Mouse (Mus musculus) CH12.LX (cell line): ENCODE measurements at regions not wholly inside any gene's neighbourhood (a gene's known extent, or its start where the extent isn't known, plus 50 kb on each side); places are given as distances from the start of the nearest gene placed in this dataset.

Experiments used
- DNase-seq: peaks from one replicate; pipeline ENCODE4 v3.0.0-alpha.2; 2013; ENCODE audit errors: extremely low read depth
- H3K27ac ChIP-seq: 2 replicates; pipeline ENCODE4 v1.5.1; 2012; ENCODE audit warnings: low read depth, mild to moderate bottlenecking, control low read depth, moderate library complexity; ENCODE audit not compliant: insufficient read depth
- H3K27me3 ChIP-seq: replicated peaks from 2 replicates; pipeline ENCODE3; 2012; ENCODE audit warnings: inconsistent platforms
- H3K36me3 ChIP-seq, 2 experiments: replicated peaks in 1 of 2; 2 replicates each; pipeline versions ENCODE3 to v1.6.1; 2012; ENCODE audit warnings: inconsistent platforms in 1 of 2, low read length in 1 of 2, mild to moderate bottlenecking in 1 of 2, mixed read lengths in 1 of 2, moderate library complexity in 1 of 2; ENCODE audit not compliant: control insufficient read depth in 1 of 2, insufficient read depth in 1 of 2
- H3K4me1 ChIP-seq, 2 experiments: 2 replicates each; pipeline ENCODE4 v1.6.1; 2012; ENCODE audit warnings: inconsistent platforms in 1 of 2, moderate library complexity in 1 of 2; ENCODE audit not compliant: insufficient read depth in 2 of 2, control insufficient read depth in 1 of 2
- H3K4me2 ChIP-seq: 2 replicates; pipeline ENCODE4 v1.6.1; 2012; ENCODE audit warnings: low read depth, mild to moderate bottlenecking, control low read depth; ENCODE audit not compliant: poor library complexity, insufficient read depth, severe bottlenecking
- H3K4me3 ChIP-seq, 3 experiments: fragments of 150-350 bp in 1 of 3; sonication (generic) in 1 of 3; replicated peaks in 1 of 3; 2 replicates each; pipeline versions ENCODE3 to v1.5.1; 2011 to 2012; ENCODE audit warnings: low read depth in 2 of 3, low read length in 2 of 3, mild to moderate bottlenecking in 2 of 3, moderate library complexity in 2 of 3, control low read depth in 1 of 3, improper control_type of control experiment in 1 of 3, inconsistent platforms in 1 of 3, mixed read lengths in 1 of 3; ENCODE audit not compliant: poor library complexity in 1 of 3
- H3K79me2 ChIP-seq: replicated peaks from 2 replicates; pipeline ENCODE4 v1.6.1; 2012; ENCODE audit warnings: mild to moderate bottlenecking, moderate library complexity; ENCODE audit not compliant: control insufficient read depth, poor library complexity, insufficient read depth, severe bottlenecking; ENCODE audit errors: extremely low read depth
- H3K9ac ChIP-seq: 2 replicates; pipeline ENCODE4 v1.6.1; 2012; ENCODE audit warnings: low read depth, mild to moderate bottlenecking, control low read depth, moderate library complexity; ENCODE audit not compliant: insufficient read depth
- H3K9me3 ChIP-seq: replicated peaks from 2 replicates; pipeline ENCODE3; 2012; ENCODE audit warnings: low read length, inconsistent platforms, mixed read lengths
- CHD2 ChIP-seq: IDR thresholded peaks from 2 replicates; pipeline ENCODE4 v1.6.1; 2011; ENCODE audit warnings: low read length, improper control_type of control experiment
- ELF1 ChIP-seq: IDR thresholded peaks from 2 replicates; pipeline ENCODE4 v1.6.1; 2014; ENCODE audit warnings: low read depth, mild to moderate bottlenecking, inconsistent platforms, low read length, improper control_type of control experiment
- EP300 ChIP-seq: IDR thresholded peaks from 2 replicates; pipeline ENCODE4 v1.6.1; 2011; ENCODE audit warnings: low read length, improper control_type of control experiment
- ETS1 ChIP-seq: conservative IDR thresholded peaks from 2 replicates; pipeline ENCODE4 v1.6.1; 2012; ENCODE audit warnings: low read depth, mild to moderate bottlenecking, inconsistent platforms, low read length, improper control_type of control experiment, moderate library complexity
- GABPA ChIP-seq: IDR thresholded peaks from 2 replicates; pipeline ENCODE4 v1.6.1; 2012; ENCODE audit warnings: low read depth, low read length, improper control_type of control experiment, inconsistent platforms; ENCODE audit not compliant: insufficient replicate concordance
- JUN ChIP-seq: IDR thresholded peaks from 2 replicates; pipeline ENCODE4 v1.6.1; 2011; ENCODE audit warnings: low read depth, mild to moderate bottlenecking, low read length, improper control_type of control experiment, moderate library complexity; ENCODE audit not compliant: insufficient read depth
- MAX ChIP-seq: IDR thresholded peaks from 2 replicates; pipeline ENCODE4 v1.6.1; 2011; ENCODE audit warnings: low read length, improper control_type of control experiment
- MXI1 ChIP-seq: IDR thresholded peaks from 2 replicates; pipeline ENCODE4 v1.6.1; 2011; ENCODE audit warnings: mild to moderate bottlenecking, low read depth, low read length, improper control_type of control experiment
- MYC ChIP-seq: IDR thresholded peaks from 2 replicates; pipeline ENCODE4 v1.6.1; 2011; ENCODE audit warnings: low read depth, mild to moderate bottlenecking, improper control_type of control experiment, low read length
- NRF1 ChIP-seq: IDR thresholded peaks from 2 replicates; pipeline ENCODE4 v1.6.1; 2014; ENCODE audit warnings: low read depth, mild to moderate bottlenecking, inconsistent platforms, low read length, improper control_type of control experiment, moderate library complexity
- POLR2AphosphoS2 ChIP-seq: IDR thresholded peaks from 2 replicates; pipeline ENCODE4 v1.6.1; 2011; ENCODE audit warnings: low read depth, low read length, improper control_type of control experiment
- SIN3A ChIP-seq: IDR thresholded peaks from 2 replicates; pipeline ENCODE4 v1.6.1; 2012; ENCODE audit warnings: low read length, improper control_type of control experiment, inconsistent platforms
- USF1 ChIP-seq: IDR thresholded peaks from 2 replicates; pipeline ENCODE4 v1.6.1; 2014; ENCODE audit warnings: low read depth, mild to moderate bottlenecking, inconsistent platforms, low read length, improper control_type of control experiment
- USF2 ChIP-seq: conservative IDR thresholded peaks from 2 replicates; pipeline ENCODE4 v1.6.1; 2011; ENCODE audit warnings: low read depth, low read length, improper control_type of control experiment
- ZC3H11A ChIP-seq: IDR thresholded peaks from 2 replicates; pipeline ENCODE4 v1.6.1; 2012; ENCODE audit warnings: low read depth, mild to moderate bottlenecking, inconsistent platforms, low read length, improper control_type of control experiment
- ZKSCAN1 ChIP-seq: IDR thresholded peaks from 2 replicates; pipeline ENCODE4 v1.6.1; 2012; ENCODE audit warnings: low read depth, inconsistent platforms, low read length, improper control_type of control experiment, borderline replicate concordance
- ZMIZ1 ChIP-seq: IDR thresholded peaks from 2 replicates; pipeline ENCODE4 v1.6.1; 2012; ENCODE audit warnings: low read depth, mild to moderate bottlenecking, inconsistent platforms, low read length, improper control_type of control experiment
- ZNF384 ChIP-seq: IDR thresholded peaks from 2 replicates; pipeline ENCODE4 v1.6.1; 2012; ENCODE audit warnings: low read depth, low read length, improper control_type of control experiment, inconsistent platforms
- dilution Hi-C: fragments of 300-500 bp; cut with MboI; formaldehyde crosslinking; loops from 2 replicates; pipeline ENCODE4 v1.14.3; 2020; ENCODE audit warnings: low sequenced_read_pairs; ENCODE audit not compliant: extremely low pct_unique_long_range_greater_than_20kb, extremely low pct_ligation_motif_present
- in situ Hi-C: fragments of 300-500 bp; cut with MboI; formaldehyde crosslinking; loops from 3 replicates; pipeline ENCODE4 v1.14.3; 2019; ENCODE audit warnings: low sequenced_read_pairs, low pct_ligation_motif_present, low pct_unique_long_range_greater_than_20kb, mixed read lengths

- no peaks in the 10 kb centered on the region for H3K36me3 ChIP-seq
- no peak overlapping the region for H3K9ac ChIP-seq
- H3K79me2 ChIP-seq = no peaks in the 10 kb centered on the region
- H3K27ac ChIP-seq = no peak overlapping the region
- no peak for DNase-seq
- H3K9me3 ChIP-seq = peaks cover 5% of the 10 kb centered on the region
- no peak overlapping the region for H3K4me2 ChIP-seq
- no peak overlapping the region for H3K4me3 ChIP-seq
- H3K27me3 ChIP-seq = no peaks in the 10 kb centered on the region
- dilution Hi-C loops (no loop called here), in situ Hi-C loops (no loop called here)
- TF ChIP-seq POLR2AphosphoS2 = no peak
- H3K4me1 ChIP-seq = peaks cover 14 to 25% of the 10 kb centered on the region in 2 experiments
These were observed 65.4 kb upstream of the Slit3 start for GRCm38 (mm10) chr11:35055496-35056125.

- no peak overlapping the region for H3K27ac ChIP-seq
- in situ Hi-C loops = no loop called here
- no peak overlapping the region for H3K4me3 ChIP-seq
- no peak overlapping the region for H3K4me2 ChIP-seq
- TF ChIP-seq JUN (no peak), POLR2AphosphoS2 (no peak), MYC (no peak), ZMIZ1 (no peak), MAX (no peak), ZKSCAN1 (no peak), SIN3A (no peak), CHD2 (no peak), USF2 (no peak), ZC3H11A (no peak), USF1 (no peak), GABPA (no peak), EP300 (no peak), MXI1 (no peak), NRF1 (no peak), ETS1 (no peak), ZNF384 (no peak), ELF1 (no peak)
- H3K36me3 ChIP-seq = no peaks in the 10 kb centered on the region
- no peak for DNase-seq
- H3K27me3 ChIP-seq = no peaks in the 10 kb centered on the region
- no peaks in the 10 kb centered on the region for H3K79me2 ChIP-seq
- H3K9me3 ChIP-seq = no peaks in the 10 kb centered on the region
- no peak overlapping the region for H3K9ac ChIP-seq
- dilution Hi-C loops = no loop called here
- H3K4me1 ChIP-seq = peaks cover 14 to 42% of the 10 kb centered on the region in 2 experiments
These were observed 67.4 kb upstream of the Slit3 start for GRCm38 (mm10) chr11:35053613-35053950.
